Mouse (Mus musculus): ENCODE data around the gene Gm16381. TPM values are rescaled to one million over a fixed set of nuclear protein-coding genes. Genes with fewer than 3 reads are reported as not detected.
"Not testable (repeated sequence)": the region's sequence is repeated elsewhere in the genome, so short reads cannot be mapped to it uniquely, and the experiment has no call there.

Gm16381 gene
- not detected in 3 replicates for total RNA-seq (2017)

- not testable (repeated sequence) for ATAC-seq (replicated peaks; ENCODE audit: insufficient number of reproducible peaks, low FRiP score, low TSS enrichment, poor library complexity, severe bottlenecking)
These were observed at the start of gene Gm16381 for GRCm38 (mm10) chr12:87644520-87644919. Gene Gm16381 (minus strand): TSS chr12:87644620.

GRCm38 (mm10) chr12:87652916-87653703, 8.7 kb upstream of the Gm16381 start:
- not testable (repeated sequence) for ATAC-seq (replicated peaks; ENCODE audit: insufficient number of reproducible peaks, low FRiP score, low TSS enrichment, poor library complexity, severe bottlenecking)

DNA sequence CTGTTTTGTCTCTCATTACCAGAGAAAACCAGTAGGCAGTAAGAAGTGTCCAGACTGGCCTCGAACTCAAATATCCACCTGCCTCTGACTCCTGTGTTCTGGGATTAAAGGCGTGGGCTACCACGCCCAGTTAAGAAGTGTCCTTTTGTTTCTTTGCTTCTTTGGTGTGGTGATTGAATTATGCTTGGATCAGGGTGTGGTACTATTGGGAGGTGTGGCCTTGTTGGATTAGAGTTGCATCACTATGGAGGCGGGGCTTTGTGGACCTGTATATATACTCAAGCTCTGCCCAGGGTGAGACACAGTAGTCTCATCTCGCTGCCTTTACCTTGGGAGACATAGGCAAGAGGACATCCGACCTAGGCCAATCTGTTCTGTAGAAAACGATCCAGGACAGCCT, 25.9 kb downstream of the Gm16381 start, which contains the start of gene Gm4027:
Gene Gm4027, plus strand, starts transcription at position 301 of the 400 bp plus-strand sequence.
- not testable (repeated sequence) for ATAC-seq (replicated peaks; ENCODE audit: insufficient number of reproducible peaks, low FRiP score, low TSS enrichment, poor library complexity, severe bottlenecking)

DNA sequence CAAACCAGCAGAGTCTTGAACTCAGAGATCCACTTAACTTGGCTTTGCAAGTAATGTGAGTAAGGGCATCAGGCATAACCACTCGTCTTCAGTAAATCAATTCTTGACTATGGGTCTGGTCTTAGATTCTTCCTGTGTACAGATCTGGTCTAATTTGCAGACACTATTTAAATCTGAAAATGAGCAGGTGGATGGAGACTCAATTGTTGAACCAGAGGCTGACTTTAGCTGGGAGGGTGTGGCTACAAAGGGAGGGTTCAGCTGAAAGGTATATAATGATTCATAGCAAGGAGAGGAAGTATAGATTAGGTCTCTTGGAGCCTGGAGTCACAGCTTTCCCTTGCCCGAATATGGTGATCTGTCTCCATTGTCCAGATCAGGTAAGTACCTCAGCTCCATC, 42.0 kb downstream of the Gm16381 start, which contains the start of gene Oog1:
Gene Oog1, plus strand, starts transcription at position 301 of the 400 bp plus-strand sequence.
- ATAC-seq (replicated peaks; ENCODE audit: insufficient number of reproducible peaks, low FRiP score, low TSS enrichment, poor library complexity, severe bottlenecking), result not testable (repeated sequence)

GRCm38 (mm10) chr12:87601388-87601787, 43.0 kb downstream of the Gm16381 start:
- ATAC-seq (replicated peaks; ENCODE audit: insufficient number of reproducible peaks, low FRiP score, low TSS enrichment, poor library complexity, severe bottlenecking), result not testable (repeated sequence)

Other genes starting within 250 kb of the Gm16381 start
- 58.5 to 81.5 TPM (median 77.2 TPM) in 3 replicates for gene Slirp, start 200.7 kb downstream of the Gm16381 start, total RNA-seq (2017)
- 29.1 to 63.3 TPM (median 38.0 TPM) in 3 replicates for gene Alkbh1, start 200.6 kb downstream of the Gm16381 start, total RNA-seq (2017)
- gene Snw1, start 172.3 kb downstream of the Gm16381 start, total RNA-seq (2017), result 144 to 150 TPM (median 147 TPM) in 3 replicates
- not detected in 3 replicates for gene Gm5788, start 149.9 kb downstream of the Gm16381 start, total RNA-seq (2017)
- not detected in 3 replicates for gene Gm8300, start 130.3 kb downstream of the Gm16381 start, total RNA-seq (2017)
- gene Oog1, start 41.9 kb downstream of the Gm16381 start, total RNA-seq (2017), result not detected in 3 replicates
- gene Gm4027, start 25.8 kb downstream of the Gm16381 start, total RNA-seq (2017), result not detected in 3 replicates
- not detected in 3 replicates for gene Gm21319, start 131.1 kb upstream of the Gm16381 start, total RNA-seq (2017)
- gene Gm21936, start 150.9 kb upstream of the Gm16381 start, total RNA-seq (2017), result not detected in 3 replicates
- not detected in 3 replicates for gene BB287469, start 172.0 kb upstream of the Gm16381 start, total RNA-seq (2017)
- gene Gm2001, start 197.7 kb upstream of the Gm16381 start, total RNA-seq (2017), result not detected in 3 replicates
- not detected in 3 replicates for gene Gm2016, start 229.5 kb upstream of the Gm16381 start, total RNA-seq (2017)

Data from monocyte, adult 5-6 weeks (primary cell).